Mouse (Mus musculus): ENCODE data around the gene Mreg.

Mreg gene

GRCm38 (mm10) chr1:72191449-72191848, 20.7 kb downstream of the Mreg start:
- DNase-seq (ENCODE audit: extremely low spot score), result no peak

GRCm38 (mm10) chr1:72188142-72188738, 23.9 kb downstream of the Mreg start:
- DNase-seq (ENCODE audit: extremely low spot score), result no peak

GRCm38 (mm10) chr1:72187486-72187885, 24.6 kb downstream of the Mreg start:
- no peak for DNase-seq (ENCODE audit: extremely low spot score)

DNA sequence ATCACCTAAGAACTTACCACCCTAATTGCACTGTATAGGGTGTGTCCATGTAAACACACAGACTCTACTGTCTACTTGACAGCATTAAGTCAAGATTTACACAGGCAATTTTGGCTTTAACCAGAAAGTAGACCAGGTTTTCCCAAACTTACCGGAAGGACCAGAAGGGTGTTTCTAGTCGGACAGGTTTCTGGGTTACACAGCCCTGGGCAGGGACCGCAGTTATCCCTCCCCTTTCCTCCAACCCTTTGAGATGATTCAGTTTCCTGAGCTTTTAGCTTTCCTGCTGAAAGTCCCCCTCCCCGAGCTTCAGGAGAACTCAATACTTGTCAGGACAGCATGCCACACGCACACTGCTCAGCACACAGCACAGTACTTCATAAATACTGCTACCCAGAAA, 26.0 kb downstream of the Mreg start:
- no peak for DNase-seq (ENCODE audit: extremely low spot score)

- no peak for DNase-seq (ENCODE audit: extremely low spot score)
Observed at GRCm38 (mm10) chr1:72183554-72183953, 28.6 kb downstream of the Mreg start.

DNA sequence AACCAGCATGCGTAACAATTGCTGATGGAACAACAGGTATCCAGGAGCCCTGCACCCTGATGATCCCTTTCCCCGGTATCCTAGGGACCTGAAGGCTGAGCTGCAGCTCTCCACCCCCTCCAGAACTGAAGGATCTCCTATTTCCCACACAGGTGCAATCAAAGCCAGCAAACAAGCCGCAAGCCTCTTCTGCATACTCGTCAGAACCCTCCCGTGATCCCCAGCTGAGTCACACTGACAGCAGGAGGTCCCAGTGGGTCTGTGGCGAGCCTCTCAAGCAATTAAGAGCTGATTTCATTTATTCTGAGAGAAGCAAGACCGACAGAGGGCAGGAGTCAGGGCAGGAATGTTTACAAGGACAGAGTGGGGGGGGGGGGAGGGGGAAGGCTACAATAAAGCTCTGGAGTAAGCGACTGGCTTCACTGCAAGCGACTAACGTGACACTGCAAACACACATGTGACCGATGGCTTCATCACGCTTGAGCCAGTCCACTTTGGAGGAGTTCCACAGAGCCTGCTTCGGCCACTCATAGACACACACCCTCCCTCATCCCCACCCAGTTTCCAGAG, 29.1 kb downstream of the Mreg start:
- DNase-seq (ENCODE audit: extremely low spot score), result peak; percentile 58

GRCm38 (mm10) chr1:72179947-72180346, 32.2 kb downstream of the Mreg start:
- no peak for DNase-seq (ENCODE audit: extremely low spot score)

DNA sequence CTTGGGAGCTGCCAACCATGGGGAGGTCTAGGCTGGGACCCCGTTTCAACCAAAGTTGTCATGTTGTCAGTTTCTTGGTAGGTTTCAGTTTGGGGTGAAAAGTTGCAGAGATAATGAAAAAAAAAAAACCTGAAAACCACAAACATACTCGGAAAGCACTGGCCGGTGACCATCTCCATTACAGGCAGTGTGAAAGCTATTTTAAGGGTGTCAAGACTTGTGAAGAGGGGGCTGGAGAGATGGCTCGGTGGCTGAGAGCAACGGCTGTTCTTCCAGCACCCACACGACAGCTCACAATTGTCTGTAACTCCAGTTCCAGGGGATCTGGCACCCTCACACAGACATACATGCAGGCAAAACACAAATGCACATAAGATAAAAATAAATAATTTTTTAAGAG, 35.9 kb downstream of the Mreg start:
- no peak for DNase-seq (ENCODE audit: extremely low spot score)

DNA sequence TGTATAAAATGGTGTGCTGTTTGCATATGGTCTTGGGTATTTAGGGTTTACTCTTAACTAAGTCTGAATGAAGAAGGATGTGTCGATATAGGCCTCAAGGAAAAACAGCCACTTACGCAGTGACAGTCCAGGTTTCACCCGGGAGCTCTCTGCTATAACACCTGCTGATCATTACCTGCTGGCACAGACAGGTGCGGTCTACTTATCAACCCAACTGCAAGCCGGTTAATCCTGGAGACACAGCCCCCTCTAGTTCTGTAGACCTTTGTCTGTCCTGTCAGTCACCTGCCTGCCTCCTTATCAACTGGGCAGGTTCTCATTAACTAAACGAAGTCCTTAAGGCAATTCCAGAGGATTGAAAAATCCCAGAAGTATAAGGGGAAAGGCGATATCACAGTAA, 37.9 kb downstream of the Mreg start:
- no peak for DNase-seq (ENCODE audit: extremely low spot score)

- no peak for DNase-seq (ENCODE audit: extremely low spot score)
Observed at GRCm38 (mm10) chr1:72173402-72174051, 38.6 kb downstream of the Mreg start.

DNA sequence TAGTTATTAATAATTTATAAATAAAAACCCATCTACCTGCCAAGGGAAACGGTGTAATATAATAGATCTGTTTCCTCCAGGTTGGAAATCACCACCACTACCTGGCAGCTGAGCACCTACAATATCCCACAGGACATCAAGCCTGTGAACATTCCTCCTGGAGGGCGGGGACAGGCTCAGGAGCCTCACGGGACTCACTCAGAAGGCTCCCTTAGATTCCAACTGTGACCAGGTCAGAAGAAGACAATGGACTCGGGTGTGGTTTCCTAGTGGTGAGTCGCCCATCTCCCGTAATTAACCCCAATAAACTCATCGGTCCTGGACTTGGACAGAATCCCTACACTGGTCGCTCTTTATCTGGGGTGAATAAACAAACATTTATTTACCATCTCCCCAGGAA, 39.3 kb downstream of the Mreg start:
- DNase-seq (ENCODE audit: extremely low spot score), result no peak

GRCm38 (mm10) chr1:72171001-72171860, 40.9 kb downstream of the Mreg start:
- DNase-seq (ENCODE audit: extremely low spot score), result peak; percentile 14

DNA sequence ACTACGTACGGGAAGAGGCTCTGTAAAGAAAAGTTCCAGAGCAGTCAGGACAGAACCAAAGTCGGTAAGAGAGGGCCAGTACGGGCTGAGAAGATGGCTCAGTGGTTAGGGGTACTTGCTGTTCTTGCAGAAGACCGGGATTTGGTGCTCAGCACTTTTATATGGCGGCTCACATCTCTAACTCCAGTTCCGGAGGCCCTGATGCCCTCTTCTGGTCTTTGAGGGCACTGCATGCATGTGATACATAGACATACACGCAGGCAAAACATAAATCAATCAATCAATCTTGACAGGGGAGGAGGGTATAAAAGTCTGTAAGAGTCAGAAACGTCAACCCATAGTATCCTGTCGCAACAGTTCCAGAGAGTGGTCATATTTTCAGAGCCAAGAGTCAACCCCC, 45.1 kb downstream of the Mreg start:
- DNase-seq (ENCODE audit: extremely low spot score), result no peak

- DNase-seq (ENCODE audit: extremely low spot score), result no peak
Observed at GRCm38 (mm10) chr1:72166468-72166814, 45.7 kb downstream of the Mreg start.

- no peak for DNase-seq (ENCODE audit: extremely low spot score)
Observed at GRCm38 (mm10) chr1:72165723-72166467, 46.2 kb downstream of the Mreg start.

DNA sequence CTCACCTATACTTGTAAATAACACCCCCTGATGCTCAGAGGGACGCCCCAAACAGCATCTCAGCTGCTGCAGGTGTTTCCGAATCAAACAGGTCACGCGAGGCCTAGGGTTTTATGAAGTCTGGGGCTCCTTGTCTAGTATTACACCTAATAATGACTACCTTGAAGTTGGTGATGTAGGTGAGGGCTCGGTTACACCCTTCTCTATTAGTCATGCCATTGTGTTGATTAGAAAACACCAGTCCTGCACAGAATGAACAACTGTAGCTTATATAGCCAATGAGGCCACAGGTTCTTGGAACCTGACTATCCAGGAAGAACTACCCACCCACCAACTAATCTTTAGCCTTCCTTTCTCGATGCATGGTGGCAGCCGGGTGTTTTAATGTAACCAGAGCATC, 51.8 kb downstream of the Mreg start:
- no peak for DNase-seq (ENCODE audit: extremely low spot score)

DNA sequence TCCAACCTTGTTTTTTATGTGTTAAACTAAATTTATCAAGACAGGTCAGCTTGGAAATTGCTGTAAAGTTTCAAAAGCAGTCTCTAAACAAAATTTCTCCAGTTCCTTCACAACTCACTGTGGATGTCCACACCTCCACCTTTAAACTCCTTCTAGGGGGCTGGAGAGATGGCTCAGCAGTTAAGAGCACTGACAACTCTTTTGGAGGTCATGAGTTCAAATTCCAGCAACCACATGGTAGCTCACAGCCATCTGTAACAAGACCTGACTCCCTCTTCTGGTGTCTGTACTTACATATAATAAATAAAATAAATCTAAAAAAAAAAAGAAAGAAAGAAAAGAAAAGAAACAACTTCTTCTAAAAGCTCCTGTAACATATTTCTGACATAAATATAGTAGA, 67.1 kb downstream of the Mreg start:
- DNase-seq (ENCODE audit: extremely low spot score), result no peak

GRCm38 (mm10) chr1:72144426-72144825, 67.7 kb downstream of the Mreg start:
- no peak for DNase-seq (ENCODE audit: extremely low spot score)

DNA sequence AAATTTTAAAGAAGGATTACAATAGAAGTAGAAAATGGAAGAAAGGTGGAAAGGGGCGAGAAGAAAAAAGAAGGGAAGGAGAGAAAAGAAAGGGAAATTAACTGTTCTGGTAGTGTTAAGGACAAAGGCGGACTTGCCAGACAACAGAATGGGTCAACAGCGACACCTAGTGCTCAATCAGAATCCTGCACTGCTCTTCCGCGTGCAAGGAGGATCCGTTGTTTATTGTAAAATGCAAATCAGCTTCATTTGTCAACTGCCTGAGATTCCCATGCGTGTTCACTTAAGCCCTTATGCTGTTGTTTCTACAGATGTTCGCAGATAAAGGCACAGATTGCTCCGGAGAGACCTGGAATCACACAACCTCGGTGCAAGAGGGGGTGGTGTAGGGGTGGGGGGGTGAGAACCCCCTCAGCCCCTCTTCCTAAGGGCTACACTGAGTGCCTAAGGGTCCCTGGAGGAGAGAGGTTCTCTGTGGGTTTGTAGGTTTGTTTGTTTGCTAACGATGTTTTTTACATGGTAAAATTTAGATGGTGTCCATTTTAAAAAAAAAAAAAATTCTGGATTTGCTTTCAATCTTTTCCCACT, 70.1 kb downstream of the Mreg start:
- DNase-seq (ENCODE audit: extremely low spot score), result peak; percentile 78

GRCm38 (mm10) chr1:72136101-72136500, 76.0 kb downstream of the Mreg start:
- DNase-seq (ENCODE audit: extremely low spot score), result no peak

DNA sequence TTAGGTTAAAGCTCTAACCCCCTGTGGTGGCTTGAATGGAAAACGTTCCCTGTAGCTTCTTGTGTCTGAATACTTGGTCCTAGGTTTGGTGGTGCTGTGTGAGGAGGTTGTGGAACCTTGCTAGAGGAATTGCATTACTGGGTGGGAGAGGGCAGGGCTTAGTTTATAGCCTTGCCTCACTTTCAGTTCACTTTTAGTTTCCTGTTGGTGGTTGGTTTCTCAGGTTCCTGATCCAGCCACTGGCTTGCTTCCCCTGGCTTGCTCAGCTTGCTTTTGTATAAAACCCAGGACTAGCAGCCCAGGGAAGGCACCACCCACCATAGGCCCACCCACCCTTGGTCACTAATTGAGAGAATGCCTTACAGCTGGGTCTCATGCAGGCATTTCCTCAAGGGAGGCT, 77.6 kb downstream of the Mreg start:
- DNase-seq (ENCODE audit: extremely low spot score), result no peak

All from embryo, embryonic 9.5 days (tissue).